Mouse (Mus musculus) right cerebral cortex, postnatal 36 days (tissue): ENCODE measurements around the gene Slc12a1.

Source experiments
- DNase-seq, 2 experiments: peaks; one replicate each; pipeline ENCODE4 v3.0.0; 2022; ENCODE audit warnings: low spot score in 2 of 2, mixed read lengths in 1 of 2

Slc12a1 gene

DNA sequence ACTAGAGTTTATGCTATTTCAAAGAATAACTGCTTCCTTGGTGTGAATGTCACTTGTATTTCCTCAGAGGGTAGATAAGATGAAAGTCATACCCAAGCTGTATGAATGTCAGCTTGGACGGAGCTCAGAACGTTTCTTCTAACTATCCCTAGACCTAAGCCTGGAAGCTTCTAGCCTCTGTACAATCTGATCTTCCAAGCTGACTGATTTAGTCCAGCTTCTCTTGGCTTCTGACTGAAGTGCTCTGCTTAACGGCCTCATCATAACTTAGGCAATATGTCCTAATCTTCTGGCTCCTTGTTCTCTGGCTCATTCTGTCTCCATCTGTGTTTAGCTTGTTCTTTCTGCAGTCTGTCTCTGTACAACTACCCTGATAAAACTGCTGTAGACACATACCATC is 102.3 kb downstream of the Slc12a1 start:
- no peak for DNase-seq

DNA sequence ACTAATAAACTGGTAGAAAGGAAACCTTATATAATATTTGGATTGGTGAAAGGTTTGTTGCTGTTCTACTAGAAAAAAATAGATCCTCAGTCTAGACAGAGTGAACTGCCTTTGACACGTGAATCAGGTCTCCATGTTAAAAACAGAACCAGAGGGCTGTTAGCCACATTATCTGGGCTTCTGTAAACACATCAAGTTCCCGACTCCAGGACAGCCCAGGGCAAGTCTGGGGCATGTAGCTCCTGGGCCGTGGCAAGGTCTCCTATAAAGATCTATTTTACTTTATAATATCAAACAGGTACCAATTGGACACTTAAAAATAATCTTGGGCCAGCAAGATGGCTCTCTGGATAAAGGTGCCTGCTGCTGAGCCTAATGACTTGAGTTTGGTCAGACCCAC is 103.6 kb downstream of the Slc12a1 start:
- no peak for DNase-seq

GRCm38 (mm10) chr2:125259230-125260120 is 107.2 kb downstream of the Slc12a1 start:
- no peak for DNase-seq

- no peak for DNase-seq
Observed at GRCm38 (mm10) chr2:125260326-125260725, 108.0 kb downstream of the Slc12a1 start.

DNA sequence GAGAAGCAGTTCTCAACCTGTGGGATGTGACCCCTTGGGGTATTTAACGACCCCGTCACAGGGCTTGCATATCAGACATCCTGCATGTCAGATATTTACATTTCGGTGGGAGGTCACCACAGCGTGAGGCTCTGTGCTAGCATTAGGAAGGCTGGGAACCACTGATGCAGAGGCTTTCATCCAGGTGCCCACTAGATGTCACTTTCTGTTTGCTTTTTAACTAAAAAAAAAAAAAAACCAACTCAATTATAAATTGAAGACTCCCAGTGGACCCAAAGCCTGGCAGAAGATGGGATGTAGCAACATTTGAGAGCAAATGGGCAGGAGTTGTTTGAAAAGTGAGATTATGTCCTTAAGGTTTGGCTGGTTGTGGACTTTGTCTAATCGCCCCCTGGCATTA is 110.8 kb downstream of the Slc12a1 start:
- DNase-seq, result no peak

GRCm38 (mm10) chr2:125263753-125264152 is 111.4 kb downstream of the Slc12a1 start:
- no peak for DNase-seq

- DNase-seq, result no peak
Observed at GRCm38 (mm10) chr2:125268876-125269275, 116.6 kb downstream of the Slc12a1 start.

DNA sequence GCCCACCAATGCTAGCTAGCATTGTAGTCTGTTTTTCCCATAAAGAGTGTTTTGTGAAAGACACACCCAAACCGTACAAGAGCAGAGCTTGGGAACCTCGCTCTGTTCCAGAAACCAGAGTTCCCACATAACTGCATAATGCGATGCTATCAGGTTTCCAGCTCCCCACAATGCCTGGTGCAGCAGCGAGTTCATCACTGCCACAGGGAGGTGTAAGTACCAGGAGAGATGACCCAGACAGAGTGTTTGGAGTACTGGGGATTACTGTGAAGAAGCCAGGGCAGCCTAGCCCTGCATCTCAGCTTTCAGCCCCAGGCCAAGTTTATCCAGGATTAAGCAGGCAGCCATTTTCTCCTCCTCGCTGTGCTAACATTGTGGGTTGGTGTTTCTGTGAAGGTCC is 123.3 kb downstream of the Slc12a1 start:
- no peak for DNase-seq

DNA sequence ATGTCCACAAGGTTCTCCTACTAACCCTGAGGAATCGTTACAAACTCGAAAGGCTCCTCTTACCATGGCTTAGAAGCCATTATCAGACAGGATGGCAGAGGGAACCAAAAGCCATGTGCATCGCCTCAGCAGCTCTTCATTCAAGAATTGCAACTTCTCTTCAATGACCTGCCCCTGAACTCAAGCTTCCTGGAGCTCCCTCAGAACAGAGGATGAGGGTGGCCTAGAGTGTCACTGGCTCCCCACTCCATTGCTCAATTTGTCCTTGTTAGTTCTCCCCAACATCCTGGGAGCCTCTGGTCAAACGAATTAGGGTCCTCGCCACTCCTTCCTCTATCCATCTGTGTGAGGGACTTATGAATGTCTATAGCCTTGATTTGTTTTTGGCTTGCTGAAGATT is 124.4 kb downstream of the Slc12a1 start:
- no peak for DNase-seq

DNA sequence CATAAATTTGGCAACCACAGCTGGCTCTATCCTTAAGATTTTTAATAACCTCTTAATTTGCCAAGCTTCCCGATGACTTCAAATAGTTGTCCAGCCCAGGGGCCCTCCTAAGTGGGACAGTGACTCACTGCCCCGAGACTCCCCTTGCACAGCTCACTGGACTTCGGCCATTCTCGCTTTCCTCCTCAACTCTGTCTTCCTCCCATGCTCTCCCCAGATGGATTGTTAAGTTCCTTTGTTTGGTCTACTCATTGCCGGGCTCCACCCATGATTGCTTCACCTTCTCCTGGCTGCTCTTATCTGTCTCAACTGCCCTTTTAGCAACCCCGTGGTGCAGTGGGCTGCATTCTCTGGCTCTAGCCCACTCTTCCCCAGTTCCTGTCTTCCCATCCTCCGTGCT is 126.2 kb downstream of the Slc12a1 start:
- DNase-seq, result no peak
